Mouse (Mus musculus) left cerebral cortex, adult 9 months (tissue): ENCODE measurements at regions not wholly inside any gene's neighbourhood (a gene's known extent, or its start where the extent isn't known, plus 50 kb on each side); places are given as distances from the start of the nearest gene placed in this dataset.

ENCODE experiments used
- DNase-seq, 2 experiments: peaks; one replicate each; pipeline ENCODE4 v3.0.0; 2022; ENCODE audit warnings: low spot score in 2 of 2

DNA sequence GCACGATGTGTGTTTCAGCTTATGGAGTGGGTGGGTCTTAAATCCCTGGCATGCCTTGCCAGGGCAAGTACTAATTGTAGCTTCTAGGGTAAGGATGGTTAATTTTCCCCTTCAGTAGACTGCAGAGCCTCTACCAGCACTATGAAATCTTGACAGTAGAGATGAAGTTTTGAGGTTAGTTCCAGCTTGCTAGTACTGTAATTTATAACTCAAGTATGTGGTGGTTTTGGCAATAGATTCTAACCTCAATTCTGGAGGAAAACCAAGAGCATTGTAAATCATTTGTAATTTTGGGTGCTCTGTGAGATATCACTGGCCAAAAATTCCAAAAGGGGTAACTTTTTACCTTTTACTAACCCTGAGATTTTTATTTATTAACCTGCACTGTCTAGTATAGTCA lies 164.3 kb upstream of the Ednrb start:
- no peak for DNase-seq

GRCm38 (mm10) chr14:104006426-104006825 lies 162.2 kb upstream of the Ednrb start:
- DNase-seq: no peak

GRCm38 (mm10) chr14:104005132-104005531 lies 160.9 kb upstream of the Ednrb start:
- no peak for DNase-seq

DNA sequence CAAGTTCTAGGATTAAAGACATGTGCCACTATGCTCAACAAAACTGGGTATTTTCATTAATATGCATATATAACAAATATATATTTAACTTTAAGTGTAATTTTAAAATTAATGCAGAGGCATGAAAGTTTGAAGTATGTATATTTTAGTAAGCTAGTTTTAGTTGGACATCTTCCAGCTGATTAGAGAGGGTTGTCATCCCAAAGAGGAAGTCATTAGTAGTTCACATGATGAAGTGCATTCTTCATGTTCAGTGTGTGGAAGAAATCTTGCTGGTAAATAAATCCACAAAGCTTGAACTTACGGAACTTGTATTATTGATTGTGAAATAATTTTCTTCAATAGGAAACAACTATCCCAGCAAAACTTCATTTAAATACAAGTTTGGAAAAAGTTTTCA lies 158.2 kb upstream of the Ednrb start:
- no peak for DNase-seq

DNA sequence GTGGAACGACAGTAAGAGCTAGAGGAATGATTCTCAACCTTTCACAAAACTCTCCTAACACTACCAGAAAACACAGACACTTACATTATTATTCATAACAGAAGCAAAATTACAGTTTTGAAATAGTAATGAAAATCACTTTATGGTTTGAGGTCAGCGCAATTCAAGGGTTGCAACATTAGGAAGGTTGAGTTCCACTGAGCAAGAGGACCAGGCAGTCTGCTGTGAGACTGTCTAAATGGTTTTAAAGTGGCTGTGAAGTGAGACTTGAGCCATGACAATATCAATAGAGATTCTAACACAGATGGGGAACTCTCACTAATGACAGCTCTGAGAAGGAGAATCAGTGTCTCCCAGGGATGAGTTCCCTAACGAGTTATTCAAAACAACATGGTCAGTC lies 146.2 kb upstream of the Ednrb start:
- DNase-seq: no peak

DNA sequence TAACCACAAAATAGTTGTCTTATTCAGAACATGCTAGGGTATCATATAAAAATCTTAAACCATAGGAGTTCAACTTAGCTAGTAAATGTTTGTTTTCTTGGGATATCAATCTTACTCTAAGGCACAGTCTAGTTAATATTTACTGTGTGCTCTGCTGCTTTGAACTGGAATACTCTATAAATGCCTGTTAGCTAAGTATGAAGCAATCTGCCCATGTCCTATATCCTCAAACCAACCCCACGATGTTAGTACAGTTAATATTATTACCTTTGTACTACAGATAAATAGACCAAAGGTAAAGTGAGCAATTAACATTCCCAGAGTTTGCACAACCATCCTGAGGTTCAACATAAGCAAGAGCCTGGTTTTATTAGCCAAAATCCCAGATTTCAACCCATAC lies 145.7 kb upstream of the Ednrb start:
- DNase-seq: no peak

DNA sequence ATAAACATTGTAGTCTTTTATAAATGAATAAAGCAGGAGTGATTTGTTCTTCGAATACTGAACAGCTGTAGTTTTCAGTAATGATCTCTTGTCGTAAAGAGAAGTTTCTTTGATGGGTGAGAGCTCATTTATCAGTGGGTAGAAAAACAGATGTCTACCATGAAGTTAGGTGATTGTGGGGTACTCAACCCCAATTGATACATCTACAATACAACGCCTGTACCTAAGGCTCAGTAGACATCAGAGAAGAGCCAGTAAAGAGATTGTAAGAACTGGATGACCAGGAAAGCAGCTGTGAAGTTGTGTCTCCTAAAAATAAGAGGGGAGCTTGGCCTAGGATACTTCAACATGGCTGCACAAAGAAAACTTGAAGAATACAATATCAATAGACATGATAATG lies 143.1 kb upstream of the Ednrb start:
- no peak for DNase-seq

DNA sequence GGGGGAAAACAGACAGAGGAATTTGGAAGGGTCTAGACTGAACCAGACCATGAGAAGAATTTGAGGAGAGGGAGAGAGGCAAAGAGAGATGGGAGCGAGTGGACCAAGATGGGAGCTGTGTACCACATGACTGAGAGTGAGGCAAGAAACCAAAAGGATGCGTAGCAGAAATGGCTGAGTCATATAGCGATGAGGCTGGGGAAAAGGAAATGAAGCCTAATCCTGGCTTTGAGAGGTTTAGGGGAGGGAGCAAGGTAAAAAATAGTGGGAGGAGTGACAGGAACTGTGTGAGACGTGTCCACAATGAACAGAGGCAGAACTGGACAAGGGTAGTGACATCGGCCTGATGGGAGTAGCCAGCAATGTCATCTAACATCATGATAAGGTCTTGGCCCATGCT lies 140.1 kb upstream of the Ednrb start:
- DNase-seq: no peak

GRCm38 (mm10) chr14:103978808-103979207 lies 134.6 kb upstream of the Ednrb start:
- DNase-seq: no peak

GRCm38 (mm10) chr14:103977769-103978168 lies 133.6 kb upstream of the Ednrb start:
- DNase-seq: no peak

DNA sequence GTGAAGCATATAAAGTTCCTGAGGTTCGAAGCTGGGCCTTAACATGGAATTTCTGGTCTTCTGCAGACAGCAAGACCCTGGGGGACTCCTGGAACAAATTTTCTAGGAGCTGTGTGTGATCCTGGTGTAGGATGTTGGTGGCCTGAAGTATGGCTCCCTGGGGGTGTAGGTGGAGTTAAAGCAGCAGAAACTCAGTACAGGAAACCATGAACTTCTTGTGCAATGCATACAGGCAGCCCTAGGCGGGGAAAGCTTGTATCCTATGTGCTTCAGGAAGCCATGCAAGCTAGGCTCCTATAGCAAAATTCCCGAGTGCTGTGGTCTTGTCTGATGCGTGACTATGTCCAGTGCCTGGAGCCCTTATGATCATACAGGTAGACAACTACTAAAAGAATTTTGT lies 129.8 kb upstream of the Ednrb start:
- DNase-seq: no peak

- DNase-seq: no peak
Measured at GRCm38 (mm10) chr14:103973111-103973510, 128.9 kb upstream of the Ednrb start.

DNA sequence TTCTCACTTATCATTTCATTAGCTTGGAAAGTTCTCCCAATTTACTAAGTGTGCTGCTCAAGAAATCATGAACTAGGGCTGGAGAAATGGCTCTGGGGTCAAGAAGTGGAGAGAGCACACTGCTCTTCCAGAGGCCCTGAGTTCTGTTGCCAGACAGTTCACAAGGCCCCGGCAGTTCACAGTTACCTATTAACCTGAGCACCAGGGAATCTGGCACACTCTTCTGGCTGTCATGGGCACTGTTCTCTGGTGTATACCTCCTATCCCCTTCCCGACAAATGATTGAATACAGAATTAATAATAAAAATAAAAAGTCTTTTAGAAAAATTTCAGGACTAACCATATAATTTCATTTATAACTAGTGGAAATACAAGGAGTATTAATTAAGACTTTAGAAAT lies 125.1 kb upstream of the Ednrb start:
- no peak for DNase-seq

GRCm38 (mm10) chr14:103966293-103966692 lies 122.1 kb upstream of the Ednrb start:
- no peak for DNase-seq

GRCm38 (mm10) chr14:103962303-103962881 lies 118.2 kb upstream of the Ednrb start:
- DNase-seq: no peak

- DNase-seq: no peak
Measured at GRCm38 (mm10) chr14:103951899-103952298, 107.7 kb upstream of the Ednrb start.

DNA sequence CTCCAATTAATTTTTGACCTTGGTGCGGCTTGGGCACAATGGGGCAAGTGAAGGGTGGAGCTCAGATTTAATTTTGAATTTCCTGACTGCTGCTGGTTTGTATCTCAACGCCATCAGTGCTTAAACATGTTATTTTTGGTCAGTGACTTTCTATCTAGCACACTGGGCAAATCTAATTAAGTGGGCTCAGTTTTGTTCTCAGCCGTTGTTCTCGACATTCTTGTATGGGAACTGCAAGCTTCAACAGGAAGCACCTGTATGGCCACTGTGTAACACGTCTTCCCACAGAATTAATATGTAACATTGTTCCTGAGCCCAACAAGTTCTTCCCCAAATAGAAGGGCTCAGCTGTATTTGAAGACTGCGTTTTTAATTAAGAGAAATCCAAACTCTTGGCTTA lies 105.7 kb upstream of the Ednrb start:
- no peak for DNase-seq

- DNase-seq: no peak
Measured at GRCm38 (mm10) chr14:103948026-103948777, 104.0 kb upstream of the Ednrb start.

GRCm38 (mm10) chr14:103945753-103946152 lies 101.6 kb upstream of the Ednrb start:
- DNase-seq: no peak

DNA sequence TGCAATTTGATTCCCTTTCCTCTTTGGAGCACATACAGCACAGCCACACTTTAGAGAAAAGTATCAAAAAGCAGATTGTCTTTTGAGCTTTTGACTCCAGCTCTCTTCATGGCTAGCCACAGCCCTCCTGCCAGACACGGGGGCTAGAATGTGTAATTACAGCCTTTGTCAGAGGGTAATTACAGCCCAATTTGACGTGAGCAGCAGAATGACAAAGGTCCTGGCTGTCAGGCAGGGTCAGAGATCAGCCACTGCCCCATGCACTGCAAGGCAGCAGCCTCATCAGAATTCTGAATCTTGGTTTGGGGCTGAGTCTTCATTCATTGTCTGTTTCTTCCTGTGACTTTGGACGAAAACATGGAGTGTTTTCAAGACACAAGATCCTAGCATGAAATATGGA lies 95.7 kb upstream of the Ednrb start:
- no peak for DNase-seq

GRCm38 (mm10) chr14:103938937-103939336 lies 94.7 kb upstream of the Ednrb start:
- no peak for DNase-seq

DNA sequence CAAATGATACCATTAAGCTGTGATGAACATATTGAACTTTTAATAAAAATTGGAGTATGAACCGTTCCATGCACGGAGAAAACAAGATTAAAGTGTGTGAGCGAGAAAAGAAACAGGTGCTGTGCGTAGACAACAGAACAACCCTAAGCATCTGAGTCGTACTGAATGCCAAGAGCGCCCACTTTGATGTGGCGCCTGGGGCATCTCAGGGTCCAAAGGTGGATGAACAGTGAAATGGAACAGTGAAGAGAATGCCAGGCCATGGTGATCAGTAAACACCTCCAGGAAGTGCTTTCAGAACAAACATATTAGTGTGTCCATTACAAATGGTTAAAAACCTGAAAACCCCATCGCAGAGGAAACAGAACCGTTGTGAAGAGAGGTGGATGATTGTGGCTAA lies 94.0 kb upstream of the Ednrb start:
- DNase-seq: no peak

DNA sequence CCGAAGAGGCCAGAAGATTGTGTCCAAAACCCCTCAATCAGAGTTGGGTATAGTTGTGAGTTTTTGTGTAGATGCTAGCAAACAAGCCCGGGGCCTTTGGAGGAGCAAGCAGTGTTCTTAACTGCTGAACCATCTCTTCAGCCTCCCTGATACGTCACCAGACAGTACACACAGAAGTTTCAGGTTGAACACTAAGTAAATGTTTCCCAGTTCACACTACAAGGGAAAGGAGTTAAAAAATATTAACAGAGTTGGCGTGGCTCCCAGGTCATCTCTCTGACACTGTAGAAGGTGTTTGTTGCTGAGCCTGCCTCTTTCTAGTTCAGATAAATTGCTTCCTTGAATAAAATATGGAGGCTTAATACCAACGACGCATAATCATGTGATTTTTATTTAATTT lies 93.5 kb upstream of the Ednrb start:
- no peak for DNase-seq

DNA sequence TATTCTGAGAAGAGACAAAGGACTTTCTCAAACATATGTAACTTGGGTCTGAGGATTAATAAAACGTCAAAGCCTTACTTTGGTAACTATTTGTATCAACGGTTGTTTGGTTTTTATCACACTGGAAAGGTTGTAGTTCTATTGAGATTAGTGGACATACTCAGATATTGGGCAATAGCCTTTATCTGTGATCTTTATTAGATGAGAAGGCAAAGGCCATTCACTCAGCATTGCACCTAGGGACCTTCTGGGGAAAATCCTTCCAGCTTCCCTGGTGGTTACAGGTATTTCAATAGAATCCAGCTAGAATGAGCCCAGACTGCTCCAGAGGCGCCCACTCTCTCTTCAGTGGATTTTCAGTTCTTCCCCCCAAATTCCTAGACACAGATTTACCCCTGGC lies 89.6 kb upstream of the Ednrb start:
- no peak for DNase-seq
